Mouse (Mus musculus) liver, adult 2 months (tissue): ENCODE measurements around the gene Spaca4. TPM values are rescaled to one million over a fixed set of nuclear protein-coding genes. Genes with fewer than 3 reads are reported as not detected.

Experiments used
- DNase-seq: peaks from one replicate; pipeline ENCODE4 v3.0.0-alpha.2; 2011; ENCODE audit warnings: low read depth, low spot score; ENCODE audit errors: extremely low read depth
- H3K27ac ChIP-seq: fragments of 200-500 bp; replicated peaks from 2 replicates; pipeline ENCODE4 v1.5.1; 2012; ENCODE audit warnings: low read depth, mild to moderate bottlenecking, control low read depth, inconsistent platforms, low read length; ENCODE audit not compliant: insufficient read depth
- H3K27me3 ChIP-seq: fragments of 200-500 bp; 2 replicates; pipeline ENCODE4 v1.6.1; 2012; ENCODE audit warnings: mild to moderate bottlenecking, moderate library complexity, low read length, inconsistent platforms; ENCODE audit not compliant: control insufficient read depth, insufficient read depth
- H3K36me3 ChIP-seq: fragments of 200-500 bp; 2 replicates; pipeline ENCODE4 v1.6.1; 2012; ENCODE audit warnings: low read length, inconsistent platforms; ENCODE audit not compliant: control insufficient read depth, insufficient read depth
- H3K4me1 ChIP-seq: fragments of 200-500 bp; 2 replicates; pipeline ENCODE4 v1.6.1; 2011; ENCODE audit warnings: low read length; ENCODE audit not compliant: control insufficient read depth, insufficient read depth
- H3K4me3 ChIP-seq: fragments of 200-500 bp; 2 replicates; pipeline ENCODE4 v1.5.1; 2011; ENCODE audit warnings: low read depth, mild to moderate bottlenecking, control low read depth, low read length, moderate library complexity; ENCODE audit not compliant: insufficient read depth
- H3K79me2 ChIP-seq: fragments of 200-500 bp; 2 replicates; pipeline ENCODE4 v1.6.1; 2012; ENCODE audit warnings: inconsistent platforms, mild to moderate bottlenecking, low read length, moderate library complexity; ENCODE audit not compliant: control insufficient read depth, insufficient read depth
- H3K9ac ChIP-seq: fragments of 200-500 bp; 2 replicates; pipeline ENCODE4 v1.6.1; 2012; ENCODE audit warnings: low read depth, mild to moderate bottlenecking, control low read depth, inconsistent platforms, low read length
- CTCF ChIP-seq: fragments of 200-500 bp; IDR thresholded peaks from 2 replicates; pipeline ENCODE4 v1.5.1; 2011; ENCODE audit warnings: low read depth, low read length, control low read depth
- POLR2A ChIP-seq: fragments of 200-500 bp; IDR thresholded peaks from 2 replicates; pipeline ENCODE4 v1.6.1; 2011; ENCODE audit warnings: low read length, control low read depth; ENCODE audit not compliant: insufficient read depth; ENCODE audit errors: extremely low read depth
- WGBS: fragments of 180-500 bp; shearing (Covaris S2); methylation state at CpG from one replicate; pipeline ENCODE4 v1.1.7; 2018; 5-methylcytosine and 5-hydroxymethylcytosine counted together
- polyA plus RNA-seq: library from polyadenylated mRNA; depleted of rRNA; stranded (reverse); fragments of >200 nt; gene quantifications from 2 replicates; pipeline ENCODE4 v1.2.3, GENCODE M21; 2012
- total RNA-seq: library from RNA; depleted of rRNA; stranded (reverse); fragments of >200 nt; gene quantifications from 2 replicates; pipeline ENCODE4 v1.2.3, GENCODE M21; 2014

Gene Spaca4
- total and polyA plus RNA-seq, 2 experiments = not detected

GRCm38 (mm10) chr7:45739820-45740219, 14.2 kb upstream of the Spaca4 start:
- Histone ChIP-seq H3K9ac (no peak overlapping the region), H3K27me3 (no peaks in the 10 kb centered on the region), H3K4me1 (no peaks in the 10 kb centered on the region), H3K27ac (no peak overlapping the region), H3K4me3 (no peak overlapping the region), H3K79me2 (no peaks in the 10 kb centered on the region), H3K36me3 (no peaks in the 10 kb centered on the region)
- WGBS = 69% methylated on average over 10 of the region's 10 CpGs
- TF ChIP-seq CTCF = no peak
- TF ChIP-seq POLR2A = no peak
- DNase-seq = no peak

- DNase-seq = peak; percentile 59
- no peak overlapping the region for H3K27ac ChIP-seq
- no peak overlapping the region for H3K9ac ChIP-seq
- H3K36me3 ChIP-seq = no peaks in the 10 kb centered on the region
- TF ChIP-seq POLR2A (no peak), CTCF (peak; percentile 78)
- no peak overlapping the region for H3K4me3 ChIP-seq
- no peaks in the 10 kb centered on the region for H3K4me1 ChIP-seq
- WGBS = 9% methylated on average over 9 of the region's 9 CpGs
- H3K79me2 ChIP-seq = no peaks in the 10 kb centered on the region
- H3K27me3 ChIP-seq = no peaks in the 10 kb centered on the region
Measured at GRCm38 (mm10) chr7:45739162-45739763, 13.7 kb upstream of the Spaca4 start.

GRCm38 (mm10) chr7:45733477-45733876, 7.9 kb upstream of the Spaca4 start:
- H3K9ac ChIP-seq = no peak overlapping the region
- DNase-seq = no peak
- 88% methylated on average over 5 of the region's 5 CpGs for WGBS

GRCm38 (mm10) chr7:45730727-45731431, 5.3 kb upstream of the Spaca4 start:
- H3K79me2 ChIP-seq = no peaks in the 10 kb centered on the region
- WGBS = 48% methylated on average over 16 of the region's 16 CpGs
- no peak for DNase-seq
- H3K4me3 ChIP-seq = no peak overlapping the region
- H3K36me3 ChIP-seq = no peaks in the 10 kb centered on the region
- no peak overlapping the region for H3K27ac ChIP-seq
- TF ChIP-seq POLR2A (no peak), CTCF (peak; percentile 48)
- H3K9ac ChIP-seq = no peak overlapping the region
- H3K4me1 ChIP-seq = no peaks in the 10 kb centered on the region
- H3K27me3 ChIP-seq = no peaks in the 10 kb centered on the region

More at GRCm38 (mm10) chr7:45733477-45733876, 7.9 kb upstream of the Spaca4 start:
- no peak for TF ChIP-seq POLR2A
- TF ChIP-seq CTCF = no peak
- H3K27me3 ChIP-seq = no peaks in the 10 kb centered on the region
- no peaks in the 10 kb centered on the region for H3K36me3 ChIP-seq
- no peak overlapping the region for H3K4me3 ChIP-seq
- H3K79me2 ChIP-seq = no peaks in the 10 kb centered on the region
- H3K4me1 ChIP-seq = no peaks in the 10 kb centered on the region
- no peak overlapping the region for H3K27ac ChIP-seq

- Histone ChIP-seq H3K27me3 (no peaks in the 10 kb centered on the region), H3K79me2 (no peaks in the 10 kb centered on the region), H3K4me1 (no peaks in the 10 kb centered on the region), H3K4me3 (no peak overlapping the region), H3K9ac (no peak overlapping the region), H3K36me3 (no peaks in the 10 kb centered on the region), H3K27ac (no peak overlapping the region)
- no peak for DNase-seq
- TF ChIP-seq CTCF = no peak
- no peak for TF ChIP-seq POLR2A
- 25% methylated on average over 3 of the region's 3 CpGs for WGBS
Measured at GRCm38 (mm10) chr7:45727625-45728024, 2.0 kb upstream of the Spaca4 start.

- no peak overlapping the region for H3K27ac ChIP-seq
- H3K79me2 ChIP-seq = no peaks in the 10 kb centered on the region
- no peaks in the 10 kb centered on the region for H3K4me1 ChIP-seq
- no peak for DNase-seq
- no peaks in the 10 kb centered on the region for H3K36me3 ChIP-seq
- H3K9ac ChIP-seq = no peak overlapping the region
- no peaks in the 10 kb centered on the region for H3K27me3 ChIP-seq
- 89% methylated on average over 10 of the region's 10 CpGs for WGBS
- no peak overlapping the region for H3K4me3 ChIP-seq
- TF ChIP-seq CTCF (no peak), POLR2A (no peak)
Measured at GRCm38 (mm10) chr7:45726419-45726818, 806 bp upstream of the Spaca4 start.
